Mouse (Mus musculus) kidney, adult 9 months (tissue): ENCODE data around the gene Nr1h4.

Experiments
- DNase-seq: peaks from one replicate; pipeline ENCODE4 v3.0.0; 2022

The Nr1h4 gene

DNA sequence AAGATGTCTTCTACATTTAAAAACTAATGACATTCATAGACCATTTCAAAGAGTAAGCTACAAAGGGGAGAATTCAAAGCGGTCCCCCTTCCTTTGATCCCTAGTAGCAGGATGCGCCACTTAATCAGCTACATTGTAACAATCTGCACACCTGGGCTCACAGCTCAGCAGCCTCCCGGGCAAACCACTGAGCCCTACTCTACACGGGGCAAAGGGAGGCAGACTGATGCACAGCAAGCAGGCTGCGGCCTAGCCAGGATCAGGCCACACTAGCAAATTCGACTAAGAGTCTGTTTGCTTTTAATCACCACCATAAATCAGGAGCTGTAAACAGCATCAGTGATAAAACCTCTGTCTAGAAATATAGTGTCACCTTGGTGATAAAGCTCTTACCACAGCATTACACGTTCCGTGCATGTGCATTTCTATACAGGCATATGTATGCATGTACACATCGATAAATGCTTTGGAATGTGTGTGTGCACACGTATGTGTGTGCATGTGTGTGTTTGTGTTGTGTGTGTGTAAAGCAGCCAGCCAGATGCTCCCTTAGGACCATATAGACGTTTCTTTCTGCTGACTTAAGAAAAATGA is 108.5 kb downstream of the Nr1h4 start:
- DNase-seq = no peak

GRCm38 (mm10) chr10:89424217-89424616 is 109.2 kb downstream of the Nr1h4 start:
- DNase-seq = no peak

- no peak for DNase-seq
These were observed 110.1 kb downstream of the Nr1h4 start for GRCm38 (mm10) chr10:89423164-89423778.

DNA sequence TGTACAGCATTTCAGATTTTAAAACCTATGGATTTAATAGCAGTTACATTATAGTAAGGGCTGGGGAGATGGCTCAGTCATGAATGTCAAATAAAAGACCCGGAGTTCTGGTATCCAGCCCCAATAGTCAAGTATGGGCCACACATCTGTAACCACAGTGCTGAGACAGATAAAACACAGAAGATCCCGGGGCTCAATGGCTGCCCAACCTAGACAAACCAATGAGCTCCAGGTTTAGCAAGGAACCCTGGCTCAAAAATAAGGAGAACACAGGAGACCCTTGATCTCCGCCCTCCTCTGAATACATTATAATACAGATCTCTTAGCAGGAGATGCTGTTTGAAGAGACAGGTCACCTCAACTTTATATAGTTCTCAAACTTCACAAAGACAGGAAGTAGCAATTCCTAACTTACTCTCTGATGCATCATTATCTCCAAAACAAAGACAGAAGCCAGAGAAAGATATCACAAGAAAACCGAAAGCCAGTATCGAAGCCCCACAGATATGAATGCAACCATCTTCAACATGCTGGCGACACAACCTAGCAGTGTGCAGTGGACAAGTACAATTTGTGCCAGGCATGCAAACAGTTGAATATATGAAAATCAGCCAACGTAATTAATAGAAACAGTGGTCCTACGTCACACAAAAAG is 110.8 kb downstream of the Nr1h4 start:
- no peak for DNase-seq

- no peak for DNase-seq
These were observed 115.4 kb downstream of the Nr1h4 start for GRCm38 (mm10) chr10:89417966-89418365.

DNA sequence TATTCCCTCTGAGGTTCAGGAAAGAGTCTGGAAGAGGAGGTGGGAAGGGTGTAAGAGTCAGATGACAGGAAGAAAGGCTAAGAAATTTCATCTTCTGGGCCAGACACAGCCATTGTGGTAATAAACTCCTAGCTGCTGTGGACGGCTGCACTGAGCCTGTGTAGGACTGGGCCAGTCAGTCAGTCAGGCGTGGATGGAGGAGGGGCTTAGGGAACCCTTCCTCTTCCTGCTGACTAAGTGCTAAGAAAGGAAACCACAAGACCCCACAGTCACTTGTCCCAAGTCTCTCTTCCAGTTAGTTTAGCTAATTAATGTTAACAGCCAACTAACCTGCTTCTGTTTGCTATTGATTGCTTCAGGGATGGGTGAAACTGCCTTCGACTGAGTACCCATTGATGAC is 117.9 kb downstream of the Nr1h4 start:
- no peak for DNase-seq

DNA sequence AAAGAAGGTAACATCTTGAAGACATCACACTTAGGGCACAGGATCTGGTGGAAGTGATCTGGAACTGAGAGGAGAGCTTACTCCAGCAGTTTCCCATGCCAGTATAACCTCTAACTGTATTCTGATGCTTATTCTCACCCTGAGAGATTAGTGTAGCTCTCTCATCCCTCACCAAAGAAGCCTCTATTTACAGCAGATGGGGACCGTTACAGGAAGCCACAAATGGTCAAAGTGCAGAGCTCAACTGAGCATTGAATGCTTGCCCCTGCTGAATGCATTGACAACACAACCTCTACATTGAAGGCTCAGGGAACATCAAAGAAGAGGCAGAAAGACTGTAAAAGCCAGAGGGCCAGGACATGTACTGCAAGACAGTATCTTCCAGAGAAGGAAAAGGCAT is 125.8 kb downstream of the Nr1h4 start:
- no peak for DNase-seq

GRCm38 (mm10) chr10:89406733-89407484 is 126.5 kb downstream of the Nr1h4 start:
- DNase-seq = no peak

DNA sequence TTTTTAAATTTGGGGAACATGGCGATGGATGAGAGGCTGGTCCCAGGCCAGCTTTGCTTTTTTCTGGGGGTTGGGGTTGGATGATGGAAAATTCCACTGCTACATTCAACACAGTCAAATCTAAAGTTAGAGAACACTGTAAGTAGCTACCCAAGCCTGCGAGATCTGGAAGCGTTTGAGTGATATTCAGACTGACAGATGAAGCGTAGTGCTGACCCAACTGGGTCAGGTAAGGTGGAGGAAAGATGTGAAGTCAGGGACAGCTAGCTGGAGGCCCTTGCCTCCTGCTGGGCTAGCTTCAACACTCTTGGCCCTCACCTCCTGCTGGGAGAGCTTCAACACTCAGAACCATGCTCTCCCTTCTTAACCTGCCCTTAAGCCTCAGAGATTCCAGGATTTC is 128.4 kb downstream of the Nr1h4 start:
- no peak for DNase-seq
